Mouse (Mus musculus) neural tube, embryonic 13.5 days (tissue): ENCODE measurements around the gene Dio1. TPM values are rescaled to one million over a fixed set of nuclear protein-coding genes. Genes with fewer than 3 reads are reported as not detected.

ENCODE experiments used
- ATAC-seq: fragments of 200-750 bp; cut with Nextera tagmentation; 2 replicates; pipeline ENCODE4 v1.8.0; 2017; ENCODE audit warnings: low read depth, mild to moderate bottlenecking, moderate TSS enrichment, moderate library complexity
- H3K27ac ChIP-seq: fragments of 300-500 bp; sonication (generic); replicated peaks from 2 replicates; pipeline ENCODE4 v1.5.1; 2015; ENCODE audit warnings: moderate library complexity, mild to moderate bottlenecking, inconsistent platforms
- H3K27me3 ChIP-seq: fragments of 300-500 bp; sonication (generic); 2 replicates; pipeline ENCODE4 v1.6.1; 2015; ENCODE audit warnings: mild to moderate bottlenecking, inconsistent platforms
- H3K36me3 ChIP-seq: fragments of 300-500 bp; sonication (generic); 2 replicates; pipeline ENCODE4 v1.6.1; 2015; ENCODE audit warnings: mild to moderate bottlenecking, inconsistent platforms
- H3K4me1 ChIP-seq: fragments of 300-500 bp; sonication (generic); replicated peaks from 2 replicates; pipeline ENCODE4 v1.6.1; 2015; ENCODE audit warnings: inconsistent platforms
- H3K4me2 ChIP-seq: fragments of 300-500 bp; sonication (generic); 2 replicates; pipeline ENCODE4 v1.6.1; 2015; ENCODE audit warnings: inconsistent platforms, mild to moderate bottlenecking, moderate library complexity
- H3K4me3 ChIP-seq: fragments of 300-500 bp; sonication (generic); 2 replicates; pipeline ENCODE4 v1.5.1; 2015; ENCODE audit warnings: mild to moderate bottlenecking, inconsistent platforms
- H3K9ac ChIP-seq: fragments of 300-500 bp; sonication (generic); 2 replicates; pipeline ENCODE4 v1.6.1; 2015; ENCODE audit warnings: moderate library complexity, mild to moderate bottlenecking, inconsistent platforms
- H3K9me3 ChIP-seq: fragments of 300-500 bp; sonication (generic); 2 replicates; pipeline ENCODE4 v1.6.1; 2016; ENCODE audit warnings: inconsistent platforms
- WGBS: fragments of 180-500 bp; shearing (Covaris S2); methylation state at CpG from one replicate; pipeline ENCODE4 v1.1.7; 2015; 5-methylcytosine and 5-hydroxymethylcytosine counted together
- polyA plus RNA-seq: library from polyadenylated mRNA; unstranded; fragments of >200 nt; fragmentation: Nextera tagmentation; extraction: Ambion mirVana; gene quantifications from 2 replicates; pipeline ENCODE4 v1.2.1, GENCODE M21; 2015

Gene Dio1
- polyA plus RNA-seq = not detected in 2 replicates

DNA sequence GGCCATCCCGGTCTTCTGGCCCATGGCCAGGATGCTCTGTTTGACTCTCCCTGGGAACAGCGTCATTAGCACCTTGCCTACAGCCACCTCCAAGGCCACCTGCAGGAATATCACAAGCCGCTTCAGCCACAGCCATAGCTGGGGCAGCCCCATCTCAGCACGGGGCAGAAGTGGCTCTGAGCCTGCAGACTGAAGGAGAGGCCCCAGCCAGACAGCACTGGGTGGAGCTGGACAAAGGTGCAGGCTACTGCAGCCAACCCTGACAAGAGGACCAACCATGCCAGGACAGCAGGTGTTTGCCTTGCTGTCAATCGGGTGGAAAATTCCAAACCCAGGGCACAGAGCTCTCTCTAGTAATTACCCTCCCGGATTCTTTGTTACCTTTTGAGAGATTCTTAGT is at the start of gene Dio1:
Gene Dio1, minus strand, starts transcription at position 204 of the 400 bp plus-strand sequence.
- Histone ChIP-seq H3K4me1 (no peaks in the 10 kb centered on the region), H3K27ac (no peak within 1 kb of the TSS), H3K9ac (no peak within 1 kb of the TSS), H3K9me3 (no peaks in the 10 kb centered on the region; the same call in 1 of the 2 replicates), H3K27me3 (no peaks in the 10 kb centered on the region), H3K4me2 (no peak within 1 kb of the TSS), H3K4me3 (no peak within 1 kb of the TSS), H3K36me3 (no peaks in the 10 kb centered on the region)
- no peak for ATAC-seq
- 64% methylated on average over 6 of the region's 6 CpGs for WGBS

- WGBS = 4% methylated on average over 4 of the region's 4 CpGs
- Histone ChIP-seq H3K9ac (peak overlapping the region; percentile 54), H3K9me3 (no peaks in the 10 kb centered on the region), H3K27me3 (no peaks in the 10 kb centered on the region), H3K4me1 (peaks cover 20% of the 10 kb centered on the region), H3K4me2 (no peak overlapping the region), H3K36me3 (peaks cover 2% of the 10 kb centered on the region), H3K27ac (peak overlapping the region; percentile 85), H3K4me3 (no peak overlapping the region)
- peak; percentile 90 for ATAC-seq
Measured at GRCm38 (mm10) chr4:107354543-107354942, 47.6 kb upstream of the Dio1 start.

GRCm38 (mm10) chr4:107354126-107354525 is 47.2 kb upstream of the Dio1 start:
- no peak overlapping the region for H3K4me3 ChIP-seq
- H3K9me3 ChIP-seq = no peaks in the 10 kb centered on the region
- H3K27ac ChIP-seq = peak overlapping the region; percentile 85
- peak overlapping the region; percentile 54 for H3K9ac ChIP-seq
- no peaks in the 10 kb centered on the region for H3K27me3 ChIP-seq
- no peak overlapping the region for H3K4me2 ChIP-seq
- peak; percentile 56 for ATAC-seq
- no peaks in the 10 kb centered on the region for H3K36me3 ChIP-seq
- WGBS = 51% methylated on average over 5 of the region's 5 CpGs
- peaks cover 20% of the 10 kb centered on the region for H3K4me1 ChIP-seq

- 91% methylated on average over 3 of the region's 3 CpGs for WGBS
- no peaks in the 10 kb centered on the region for H3K36me3 ChIP-seq
- H3K9ac ChIP-seq = 0 out of 2 replicates have a peak overlapping the region, but pooled peaks have one; percentile 54
- H3K27me3 ChIP-seq = no peaks in the 10 kb centered on the region
- peak overlapping the region; percentile 85 for H3K27ac ChIP-seq
- H3K4me2 ChIP-seq = no peak overlapping the region
- no peaks in the 10 kb centered on the region for H3K9me3 ChIP-seq
- H3K4me3 ChIP-seq = no peak overlapping the region
- H3K4me1 ChIP-seq = peaks cover 26% of the 10 kb centered on the region
- ATAC-seq = no peak
Measured at GRCm38 (mm10) chr4:107353612-107354011, 46.6 kb upstream of the Dio1 start.

- Histone ChIP-seq H3K27me3 (no peaks in the 10 kb centered on the region), H3K4me2 (no peak overlapping the region), H3K4me1 (peaks cover 34% of the 10 kb centered on the region), H3K27ac (no peak overlapping the region), H3K9me3 (no peaks in the 10 kb centered on the region), H3K36me3 (no peaks in the 10 kb centered on the region; the same call in 1 of the 2 replicates), H3K9ac (no peak overlapping the region), H3K4me3 (no peak overlapping the region)
- no peak for ATAC-seq
Measured at GRCm38 (mm10) chr4:107351368-107351767, 44.4 kb upstream of the Dio1 start.

DNA sequence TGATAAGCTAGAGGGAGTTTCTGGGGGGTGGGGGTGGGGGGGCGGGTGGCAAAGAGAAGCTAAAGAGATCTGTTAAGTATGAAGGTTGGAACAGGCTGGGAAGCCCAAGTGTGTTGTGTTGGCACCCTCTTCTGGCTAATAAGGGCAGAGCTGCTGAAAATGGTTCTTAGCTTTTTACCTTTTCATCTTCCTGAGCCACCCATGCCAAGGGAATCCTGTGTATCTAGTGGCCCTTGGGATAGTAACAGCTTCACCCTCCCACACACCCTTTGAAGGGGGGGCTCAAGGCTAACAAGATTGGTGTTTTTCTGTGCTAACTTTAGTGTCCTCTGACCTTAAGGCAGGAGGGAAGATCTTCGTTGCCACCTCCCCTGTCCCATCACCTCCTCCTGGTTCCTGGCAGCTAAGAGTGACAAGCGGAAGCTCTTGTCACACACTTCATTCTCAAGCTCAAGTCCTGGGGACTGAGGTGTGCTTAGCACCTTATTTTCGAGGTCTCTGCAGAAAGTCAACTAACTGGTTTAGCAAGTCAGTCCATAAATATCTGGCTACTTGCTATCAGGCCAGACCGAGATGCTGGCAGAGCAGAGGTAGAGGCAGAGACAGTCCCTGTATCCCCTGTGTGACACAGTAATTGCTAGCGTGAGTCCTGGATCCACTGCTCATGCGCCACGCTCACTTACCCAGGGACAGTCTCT is 42.5 kb upstream of the Dio1 start:
- H3K9ac ChIP-seq = no peak overlapping the region; the same call in 1 of the 2 replicates
- H3K27me3 ChIP-seq = no peaks in the 10 kb centered on the region
- peak; percentile 43; the same call in 1 of the 2 replicates for ATAC-seq
- H3K36me3 ChIP-seq = peaks cover 11% of the 10 kb centered on the region; the same call in 1 of the 2 replicates
- H3K4me3 ChIP-seq = no peak overlapping the region
- 75% methylated on average over 8 of the region's 8 CpGs for WGBS
- H3K27ac ChIP-seq = peak overlapping the region; percentile 74; the same call in 1 of the 2 replicates
- no peak overlapping the region for H3K4me2 ChIP-seq
- H3K4me1 ChIP-seq = peaks cover 26% of the 10 kb centered on the region
- H3K9me3 ChIP-seq = no peaks in the 10 kb centered on the region

DNA sequence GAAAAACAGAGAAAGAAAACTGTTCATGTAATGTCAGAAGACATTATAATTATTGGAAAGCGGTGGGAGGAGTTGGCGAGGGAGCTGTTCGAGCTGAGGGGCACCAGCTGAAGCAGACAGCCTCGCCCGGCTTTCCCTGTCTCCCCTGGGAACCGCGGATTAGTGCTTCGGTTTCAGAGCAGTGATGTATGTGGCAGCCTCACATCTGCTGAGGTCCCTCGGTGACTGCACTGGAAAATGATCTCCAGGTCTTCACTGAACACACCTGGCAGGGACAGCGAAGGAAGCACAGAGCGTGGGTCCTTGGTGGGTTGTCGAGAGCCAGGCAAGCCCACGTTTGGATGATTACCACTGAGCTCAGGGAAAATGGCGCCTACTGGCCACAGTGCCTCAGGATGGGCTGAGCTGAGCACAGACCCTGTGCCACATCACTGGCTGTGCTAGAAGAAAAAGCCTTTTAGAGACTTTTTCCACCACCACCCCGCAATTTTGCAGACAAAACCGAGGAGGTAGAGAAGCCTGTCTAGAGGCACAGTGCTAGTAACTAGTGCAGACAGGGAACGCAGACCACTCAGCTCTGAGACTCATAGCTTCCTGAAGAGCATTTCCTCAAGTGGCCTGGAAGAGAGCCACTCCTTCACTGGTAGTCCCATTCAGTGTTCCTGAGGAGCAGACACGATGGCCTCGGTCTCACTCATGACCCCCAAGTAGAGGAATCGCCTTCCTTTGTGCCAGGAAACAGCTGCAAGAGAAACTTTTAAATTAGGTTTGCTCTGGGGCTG is 41.8 kb upstream of the Dio1 start:
- peak overlapping the region; percentile 50; the same call in 1 of the 2 replicates for H3K9ac ChIP-seq
- no peak overlapping the region for H3K4me3 ChIP-seq
- peaks cover 18% of the 10 kb centered on the region for H3K4me1 ChIP-seq
- ATAC-seq = 0 out of 2 replicates have a peak, but pooled peaks have one; percentile 47
- H3K27ac ChIP-seq = peak overlapping the region; percentile 74
- H3K27me3 ChIP-seq = no peaks in the 10 kb centered on the region
- H3K4me2 ChIP-seq = peak overlapping the region; percentile 20; the same call in 1 of the 2 replicates
- H3K9me3 ChIP-seq = no peaks in the 10 kb centered on the region
- H3K36me3 ChIP-seq = peaks cover 11% of the 10 kb centered on the region; the same call in 1 of the 2 replicates
- 57% methylated on average over 20 of the region's 20 CpGs for WGBS

DNA sequence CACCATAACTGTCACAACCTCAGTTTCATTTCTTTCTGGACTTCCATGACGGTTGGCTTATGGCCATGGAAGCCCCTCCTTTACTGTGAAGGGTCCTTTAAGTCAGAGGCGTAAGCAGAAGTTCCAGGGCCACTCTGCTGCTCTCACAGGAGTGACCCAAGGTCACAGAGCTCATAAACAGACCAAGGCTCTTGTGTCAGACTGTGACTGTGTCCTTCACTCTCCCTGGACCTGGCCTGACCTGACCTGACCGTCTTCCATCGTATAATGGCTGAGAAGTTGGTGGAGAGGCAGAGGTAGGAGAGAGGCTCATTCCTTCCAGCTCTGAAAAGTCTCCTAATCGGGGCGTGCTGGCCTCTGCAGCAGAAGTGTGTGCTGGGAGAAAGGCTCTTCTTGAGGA is 40.3 kb upstream of the Dio1 start:
- Histone ChIP-seq H3K9me3 (no peaks in the 10 kb centered on the region), H3K36me3 (peaks cover 11% of the 10 kb centered on the region; the same call in 1 of the 2 replicates), H3K4me3 (no peak overlapping the region), H3K4me1 (peaks cover 14% of the 10 kb centered on the region), H3K27ac (no peak overlapping the region), H3K9ac (no peak overlapping the region), H3K27me3 (no peaks in the 10 kb centered on the region), H3K4me2 (no peak overlapping the region)
- no peak for ATAC-seq
- WGBS = 73% methylated on average over 6 of the region's 6 CpGs

DNA sequence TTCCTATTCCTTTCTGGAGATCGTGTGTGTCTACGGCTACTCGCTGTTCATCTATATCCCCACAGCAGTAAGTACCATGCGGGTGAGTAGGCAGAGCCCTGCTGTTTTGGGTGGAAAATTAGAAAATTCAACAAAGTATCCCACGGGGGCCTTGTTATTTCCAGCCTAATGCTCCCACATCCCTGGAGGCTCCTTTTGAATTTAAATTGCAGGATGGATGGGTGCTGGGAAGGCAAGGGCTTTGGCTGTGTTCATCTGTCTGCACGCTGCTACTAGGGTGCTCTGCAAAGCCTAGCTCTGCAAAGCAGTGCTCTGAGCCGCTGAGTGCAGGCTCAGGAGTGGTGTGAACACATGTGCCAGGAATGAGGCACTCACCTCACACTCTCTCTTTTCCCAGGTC is 37.6 kb upstream of the Dio1 start:
- H3K4me1 ChIP-seq = peaks cover 25% of the 10 kb centered on the region
- no peak overlapping the region for H3K27ac ChIP-seq
- WGBS = 75% methylated on average over 7 of the region's 7 CpGs
- no peak overlapping the region for H3K4me3 ChIP-seq
- H3K36me3 ChIP-seq = peaks cover 11% of the 10 kb centered on the region; the same call in 1 of the 2 replicates
- no peaks in the 10 kb centered on the region for H3K27me3 ChIP-seq
- H3K9ac ChIP-seq = no peak overlapping the region
- no peaks in the 10 kb centered on the region for H3K9me3 ChIP-seq
- no peak for ATAC-seq
- no peak overlapping the region for H3K4me2 ChIP-seq

DNA sequence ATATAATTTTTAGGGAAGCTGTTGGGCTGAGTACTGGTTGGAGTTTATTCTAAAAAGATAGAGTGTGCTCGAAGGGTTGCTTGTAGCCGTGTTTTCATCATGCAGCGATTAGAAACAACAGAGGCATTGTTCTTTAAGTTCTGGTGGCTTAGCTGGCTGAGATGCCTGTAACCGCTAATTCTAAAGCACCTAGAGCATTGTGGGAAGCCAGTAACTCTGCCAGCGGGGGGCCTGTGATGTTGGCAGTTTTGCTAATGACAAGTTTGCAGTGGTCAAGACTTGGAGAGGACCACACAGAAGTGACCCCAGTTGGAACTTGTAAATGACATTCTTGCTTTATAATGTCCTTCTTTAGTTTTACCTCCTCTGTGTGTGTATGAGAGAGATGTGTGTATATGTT is 34.4 kb upstream of the Dio1 start:
- no peak for ATAC-seq
- 31% methylated on average over 5 of the region's 5 CpGs for WGBS
- Histone ChIP-seq H3K9ac (no peak overlapping the region), H3K27ac (peak overlapping the region; percentile 18; the same call in 1 of the 2 replicates), H3K9me3 (no peaks in the 10 kb centered on the region), H3K4me3 (no peak overlapping the region), H3K27me3 (no peaks in the 10 kb centered on the region), H3K36me3 (peaks cover 32% of the 10 kb centered on the region), H3K4me1 (peaks cover 11% of the 10 kb centered on the region), H3K4me2 (peak overlapping the region; percentile 27; the same call in 1 of the 2 replicates)

- 92% methylated on average over 5 of the region's 5 CpGs for WGBS
- no peaks in the 10 kb centered on the region for H3K27me3 ChIP-seq
- ATAC-seq = no peak
- no peak overlapping the region for H3K27ac ChIP-seq
- H3K4me2 ChIP-seq = no peak overlapping the region
- no peak overlapping the region for H3K4me3 ChIP-seq
- H3K9ac ChIP-seq = no peak overlapping the region
- peaks cover 11% of the 10 kb centered on the region for H3K4me1 ChIP-seq
- no peaks in the 10 kb centered on the region for H3K9me3 ChIP-seq
- peaks cover 26% of the 10 kb centered on the region for H3K36me3 ChIP-seq
Measured at GRCm38 (mm10) chr4:107337455-107337854, 30.5 kb upstream of the Dio1 start.

DNA sequence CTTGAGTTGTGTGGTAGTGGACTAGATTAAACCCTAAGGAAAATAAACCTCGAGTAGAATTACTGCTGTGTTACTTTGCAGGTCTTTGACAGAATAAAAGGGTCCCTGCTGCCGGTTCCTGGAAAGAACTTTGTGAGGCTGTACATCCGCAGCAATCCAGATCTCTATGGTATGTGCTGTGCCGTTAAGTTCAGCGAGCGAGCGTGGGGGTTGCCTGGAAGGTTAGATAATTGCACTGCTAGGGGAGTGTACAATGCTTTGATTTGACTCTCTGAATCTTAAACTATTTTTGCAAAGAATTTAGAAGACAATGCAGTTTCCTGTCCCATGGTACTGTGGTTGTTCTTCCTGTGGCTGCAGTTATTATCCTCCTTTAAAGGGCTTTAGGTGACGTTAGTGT is 29.4 kb upstream of the Dio1 start:
- H3K36me3 ChIP-seq = peaks cover 26% of the 10 kb centered on the region

More for the DNA sequence above, 29.4 kb upstream of the Dio1 start:
- Histone ChIP-seq H3K4me1 (peaks cover 11% of the 10 kb centered on the region), H3K27me3 (no peaks in the 10 kb centered on the region), H3K4me3 (no peak overlapping the region), H3K4me2 (no peak overlapping the region), H3K27ac (no peak overlapping the region), H3K9ac (no peak overlapping the region), H3K9me3 (no peaks in the 10 kb centered on the region)
- 78% methylated on average over 8 of the region's 8 CpGs for WGBS
- ATAC-seq = no peak
